Mouse (Mus musculus): ENCODE data around the gene 9930022D16Rik.

Gene 9930022D16Rik

GRCm38 (mm10) chr11:109413617-109414016 is at the start of gene 9930022D16Rik:
Gene 9930022D16Rik, plus strand, starts transcription at chr11:109413917.
- no peak for DNase-seq

GRCm38 (mm10) chr11:109364337-109364736 is 49.4 kb upstream of the 9930022D16Rik start:
- no peak for DNase-seq

- no peak for DNase-seq
Measured at GRCm38 (mm10) chr11:109364881-109365280, 48.8 kb upstream of the 9930022D16Rik start.

GRCm38 (mm10) chr11:109365818-109366217 is 47.9 kb upstream of the 9930022D16Rik start:
- DNase-seq, result no peak

- no peak for DNase-seq
Measured at GRCm38 (mm10) chr11:109366802-109367579, 46.7 kb upstream of the 9930022D16Rik start.

GRCm38 (mm10) chr11:109369026-109369637 is 44.6 kb upstream of the 9930022D16Rik start:
- peak in 1 of 2 experiments; percentile 37 for DNase-seq

GRCm38 (mm10) chr11:109375412-109375811 is 38.3 kb upstream of the 9930022D16Rik start:
- no peak for DNase-seq

GRCm38 (mm10) chr11:109376484-109377143 is 37.1 kb upstream of the 9930022D16Rik start:
- no peak for DNase-seq

- DNase-seq, result no peak
Measured at GRCm38 (mm10) chr11:109377477-109377876, 36.2 kb upstream of the 9930022D16Rik start.

GRCm38 (mm10) chr11:109378051-109378450 is 35.7 kb upstream of the 9930022D16Rik start:
- no peak for DNase-seq

GRCm38 (mm10) chr11:109380662-109381061 is 33.1 kb upstream of the 9930022D16Rik start:
- no peak for DNase-seq

- DNase-seq, result no peak
Measured at GRCm38 (mm10) chr11:109385296-109385695, 28.4 kb upstream of the 9930022D16Rik start.

- peak in 1 of 2 experiments; percentile 26 for DNase-seq
Measured at GRCm38 (mm10) chr11:109389046-109389445, 24.7 kb upstream of the 9930022D16Rik start.

- DNase-seq, result no peak
Measured at GRCm38 (mm10) chr11:109391200-109391599, 22.5 kb upstream of the 9930022D16Rik start.

- DNase-seq, result no peak
Measured at GRCm38 (mm10) chr11:109391760-109392159, 22.0 kb upstream of the 9930022D16Rik start.

GRCm38 (mm10) chr11:109392601-109393000 is 21.1 kb upstream of the 9930022D16Rik start:
- DNase-seq, result no peak

GRCm38 (mm10) chr11:109394758-109395157 is 19.0 kb upstream of the 9930022D16Rik start:
- peak in 1 of 2 experiments; percentile 24 for DNase-seq

- DNase-seq, result no peak
Measured at GRCm38 (mm10) chr11:109395291-109395690, 18.4 kb upstream of the 9930022D16Rik start.

GRCm38 (mm10) chr11:109406431-109406830 is 7.3 kb upstream of the 9930022D16Rik start:
- DNase-seq, result no peak

- DNase-seq, result no peak
Measured at GRCm38 (mm10) chr11:109410197-109410980, 3.3 kb upstream of the 9930022D16Rik start.

- DNase-seq, result no peak
Measured at GRCm38 (mm10) chr11:109414802-109415201, 1.1 kb downstream of the 9930022D16Rik start.

- DNase-seq, result no peak
Measured at GRCm38 (mm10) chr11:109416709-109417420, 3.1 kb downstream of the 9930022D16Rik start.
